Mouse (Mus musculus) myocyte (in vitro differentiated cells): ENCODE measurements at regions not wholly inside any gene's neighbourhood (a gene's known extent, or its start where the extent isn't known, plus 50 kb on each side); places are given as distances from the start of the nearest gene placed in this dataset.

ENCODE experiments used
- H3K27me3 ChIP-seq: one replicate; pipeline ENCODE4 v1.6.1; 2011; ENCODE audit not compliant: control insufficient read depth, insufficient read depth, insufficient read length
- H3K36me3 ChIP-seq: one replicate; pipeline ENCODE4 v1.6.1; 2011; ENCODE audit not compliant: control insufficient read depth, insufficient read depth
- H3K4me2 ChIP-seq: one replicate; pipeline ENCODE4 v1.6.1; 2011; ENCODE audit warnings: low read depth, control low read depth
- H3K4me3 ChIP-seq: one replicate; pipeline ENCODE4 v1.5.1; 2011; ENCODE audit warnings: mild to moderate bottlenecking, control low read depth, moderate library complexity
- H3K79me2 ChIP-seq: one replicate; pipeline ENCODE4 v1.6.1; 2011; ENCODE audit not compliant: control insufficient read depth, insufficient read depth
- H3ac ChIP-seq: one replicate; pipeline ENCODE4 v1.6.1; 2011; ENCODE audit not compliant: control insufficient read depth, insufficient read length
- CEBPB ChIP-seq: IDR thresholded peaks from 2 replicates; pipeline ENCODE4 v1.6.1; 2011; ENCODE audit warnings: mild to moderate bottlenecking, moderate library complexity; ENCODE audit not compliant: poor library complexity, insufficient read depth, severe bottlenecking
- E2F4 ChIP-seq: IDR thresholded peaks from one replicate; pipeline ENCODE4 v1.6.1; 2011; ENCODE audit warnings: mild to moderate bottlenecking, control low read depth, moderate library complexity; ENCODE audit not compliant: insufficient read depth
- MAX ChIP-seq: IDR thresholded peaks from one replicate; pipeline ENCODE4 v1.6.1; 2011; ENCODE audit warnings: low read depth, mild to moderate bottlenecking, control low read depth
- MYOD1 ChIP-seq, 3 experiments: IDR thresholded peaks; one replicate each; pipeline ENCODE4 v1.6.1; 2011; ENCODE audit warnings: control low read depth in 2 of 3, low read depth in 2 of 3, mild to moderate bottlenecking in 2 of 3, moderate library complexity in 1 of 3; ENCODE audit not compliant: insufficient read length in 2 of 3, control insufficient read depth in 1 of 3
- MYOG ChIP-seq, 3 experiments: IDR thresholded peaks; one replicate each; pipeline ENCODE4 v1.6.1; 2011; ENCODE audit warnings: control low read depth in 2 of 3, low read depth in 2 of 3, mild to moderate bottlenecking in 2 of 3; ENCODE audit not compliant: insufficient read length in 2 of 3, control insufficient read depth in 1 of 3, insufficient read depth in 1 of 3
- POLR2A ChIP-seq: IDR thresholded peaks from one replicate; pipeline ENCODE4 v1.6.1; 2011; ENCODE audit warnings: low read depth, mild to moderate bottlenecking, control low read depth, moderate library complexity; ENCODE audit not compliant: insufficient read length
- POLR2AphosphoS2 ChIP-seq: IDR thresholded peaks from one replicate; pipeline ENCODE4 v1.6.1; 2011; ENCODE audit warnings: low read depth, control low read depth; ENCODE audit not compliant: insufficient read length
- REST ChIP-seq: IDR thresholded peaks from one replicate; pipeline ENCODE4 v1.6.1; 2011; ENCODE audit warnings: mild to moderate bottlenecking, control low read depth, moderate library complexity; ENCODE audit not compliant: insufficient read depth, insufficient read length
- SRF ChIP-seq: IDR thresholded peaks from one replicate; pipeline ENCODE4 v1.6.1; 2011; ENCODE audit warnings: low read depth; ENCODE audit not compliant: control insufficient read depth, insufficient read length
- TCF12 ChIP-seq: IDR thresholded peaks from one replicate; pipeline ENCODE4 v1.6.1; 2011; ENCODE audit warnings: mild to moderate bottlenecking, control low read depth; ENCODE audit not compliant: poor library complexity, insufficient read depth, severe bottlenecking
- TCF3 ChIP-seq: IDR thresholded peaks from one replicate; pipeline ENCODE4 v1.6.1; 2011; ENCODE audit warnings: low read depth, control low read depth; ENCODE audit not compliant: insufficient read length
- USF1 ChIP-seq: IDR thresholded peaks from one replicate; pipeline ENCODE4 v1.6.1; 2011; ENCODE audit warnings: low read depth, mild to moderate bottlenecking, control low read depth, moderate library complexity

DNA sequence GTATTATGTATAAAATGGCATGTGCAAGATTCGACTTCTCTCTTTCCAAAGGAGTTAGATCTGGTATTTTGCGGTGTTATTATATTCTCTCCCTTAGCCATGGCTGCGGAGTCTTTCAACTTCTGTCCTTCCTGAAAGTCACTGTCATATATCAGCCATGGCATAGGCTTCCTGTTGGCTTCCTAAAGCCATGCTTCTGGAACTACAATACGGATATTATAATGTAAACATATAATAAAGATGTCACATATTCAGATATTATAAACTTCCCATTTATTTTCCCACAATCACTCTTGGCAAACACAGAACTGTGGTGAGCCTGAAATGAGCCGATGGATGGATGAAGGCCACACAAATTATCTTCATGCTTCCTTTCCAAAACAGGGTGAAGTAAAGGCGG lies 240.8 kb downstream of the Basp1 start:
- Histone ChIP-seq H3ac (no peak overlapping the region), H3K27me3 (peaks cover 3% of the 10 kb centered on the region), H3K4me2 (no peak overlapping the region), H3K79me2 (no peaks in the 10 kb centered on the region), H3K36me3 (no peaks in the 10 kb centered on the region), H3K4me3 (no peak overlapping the region)
- TF ChIP-seq POLR2AphosphoS2 (no peak), CEBPB (no peak), MYOD1 (IDR thresholded peaks at IDR 0.05; ENCODE audit: control insufficient read depth in 1 of 3, insufficient read length in 2 of 3, low read depth in 2 of 3) (no peak), POLR2A (no peak), MAX (no peak), SRF (no peak), TCF3 (no peak), E2F4 (no peak), TCF12 (no peak), MYOG (IDR thresholded peaks at IDR 0.05; ENCODE audit: control insufficient read depth in 1 of 3, insufficient read depth in 1 of 3, insufficient read length in 2 of 3, low read depth in 2 of 3) (no peak), REST (no peak), USF1 (no peak)

DNA sequence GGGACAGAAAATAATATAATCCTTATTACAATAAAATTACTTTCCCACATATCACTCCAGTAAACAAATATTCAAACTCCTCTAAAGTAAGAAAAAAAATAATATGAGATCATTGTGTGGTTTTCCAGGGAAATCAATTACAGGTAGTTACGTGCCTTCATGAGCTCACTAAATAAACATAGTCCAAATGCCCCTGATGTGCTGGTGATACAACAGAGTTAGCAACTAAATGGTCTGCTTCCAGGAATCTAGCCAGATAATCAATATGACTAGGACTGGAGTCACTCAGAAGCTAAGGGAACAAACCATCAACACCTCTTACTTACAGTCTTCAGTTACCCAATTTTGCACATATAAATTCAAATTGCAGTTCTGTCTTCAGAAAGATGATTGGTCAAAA lies 267.2 kb downstream of the Basp1 start:
- Histone ChIP-seq H3K4me2 (no peak overlapping the region), H3K27me3 (peaks cover 4% of the 10 kb centered on the region), H3K36me3 (no peaks in the 10 kb centered on the region), H3K79me2 (no peaks in the 10 kb centered on the region), H3K4me3 (no peak overlapping the region), H3ac (no peak overlapping the region)
- TF ChIP-seq CEBPB = no peak
- TF ChIP-seq TCF12 = no peak
- TF ChIP-seq SRF = no peak
- TF ChIP-seq MYOD1 (IDR thresholded peaks at IDR 0.05; ENCODE audit: control insufficient read depth in 1 of 3, insufficient read length in 2 of 3, low read depth in 2 of 3) = no peak
- no peak for TF ChIP-seq E2F4
- TF ChIP-seq USF1 = no peak

- no peak for TF ChIP-seq TCF12
- TF ChIP-seq CEBPB = no peak
- no peak for TF ChIP-seq E2F4
- no peak for TF ChIP-seq MYOG (IDR thresholded peaks at IDR 0.05; ENCODE audit: control insufficient read depth in 1 of 3, insufficient read depth in 1 of 3, insufficient read length in 2 of 3, low read depth in 2 of 3)
- no peak for TF ChIP-seq TCF3
- no peak for TF ChIP-seq MYOD1 (IDR thresholded peaks at IDR 0.05; ENCODE audit: control insufficient read depth in 1 of 3, insufficient read length in 2 of 3, low read depth in 2 of 3)
- TF ChIP-seq USF1 = no peak
- no peak for TF ChIP-seq REST
- TF ChIP-seq SRF = no peak
- TF ChIP-seq MAX = no peak
- no peak for TF ChIP-seq POLR2AphosphoS2
- no peak for TF ChIP-seq POLR2A
- no peak overlapping the region for H3K4me3 ChIP-seq
- H3ac ChIP-seq = no peak overlapping the region
- H3K4me2 ChIP-seq = no peak overlapping the region
- H3K79me2 ChIP-seq = no peaks in the 10 kb centered on the region
- no peaks in the 10 kb centered on the region for H3K27me3 ChIP-seq
- no peaks in the 10 kb centered on the region for H3K36me3 ChIP-seq
Measured at GRCm38 (mm10) chr15:25144228-25144627, 269.3 kb downstream of the Basp1 start.

GRCm38 (mm10) chr15:25140389-25141181 lies 273.0 kb downstream of the Basp1 start:
- H3K36me3 ChIP-seq = no peaks in the 10 kb centered on the region
- TF ChIP-seq TCF3 (no peak), TCF12 (no peak), USF1 (no peak), MAX (no peak), MYOD1 (IDR thresholded peaks at IDR 0.05; ENCODE audit: control insufficient read depth in 1 of 3, insufficient read length in 2 of 3, low read depth in 2 of 3) (no peak), POLR2AphosphoS2 (no peak), MYOG (IDR thresholded peaks at IDR 0.05; ENCODE audit: control insufficient read depth in 1 of 3, insufficient read depth in 1 of 3, insufficient read length in 2 of 3, low read depth in 2 of 3) (no peak), POLR2A (no peak), E2F4 (no peak), CEBPB (no peak), REST (no peak), SRF (no peak)

GRCm38 (mm10) chr15:25137091-25137490 lies 276.5 kb downstream of the Basp1 start:
- TF ChIP-seq E2F4 (no peak), MYOG (IDR thresholded peaks at IDR 0.05; ENCODE audit: control insufficient read depth in 1 of 3, insufficient read depth in 1 of 3, insufficient read length in 2 of 3, low read depth in 2 of 3) (no peak), SRF (no peak), POLR2A (no peak), USF1 (no peak), TCF12 (no peak), TCF3 (no peak), CEBPB (no peak), POLR2AphosphoS2 (no peak), MYOD1 (IDR thresholded peaks at IDR 0.05; ENCODE audit: control insufficient read depth in 1 of 3, insufficient read length in 2 of 3, low read depth in 2 of 3) (no peak), REST (no peak), MAX (no peak)
- Histone ChIP-seq H3K27me3 (peaks cover 4% of the 10 kb centered on the region), H3K4me3 (no peak overlapping the region), H3ac (no peak overlapping the region), H3K4me2 (no peak overlapping the region), H3K36me3 (no peaks in the 10 kb centered on the region), H3K79me2 (no peaks in the 10 kb centered on the region)

More at GRCm38 (mm10) chr15:25140389-25141181, 273.0 kb downstream of the Basp1 start:
- Histone ChIP-seq H3K27me3 (peaks cover 4% of the 10 kb centered on the region), H3K79me2 (no peaks in the 10 kb centered on the region), H3K4me3 (no peak overlapping the region), H3ac (no peak overlapping the region), H3K4me2 (no peak overlapping the region)
